Comparison of ENCODE assay signal across 22 mouse cellular contexts in the genomic region with DNA sequence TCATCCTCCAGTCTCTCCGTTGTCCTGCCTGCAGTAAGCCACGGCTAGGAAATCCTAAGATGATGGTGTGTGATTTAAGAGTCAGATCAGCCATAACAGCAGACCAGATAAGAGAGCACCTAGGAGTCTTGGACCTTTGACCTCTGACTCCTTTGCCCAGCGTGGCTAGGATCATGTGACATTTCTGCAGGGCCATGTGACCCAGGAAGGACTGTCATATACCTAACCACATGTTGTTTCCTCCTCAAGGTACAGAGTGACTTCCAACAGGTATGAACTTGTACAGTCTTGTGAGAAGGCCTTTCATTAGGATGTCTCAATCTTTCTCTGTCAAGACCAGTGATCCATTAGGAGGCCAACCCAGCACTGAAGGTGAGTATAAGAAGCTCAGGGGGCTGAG.
A peak's percentile ranks its signal among the peaks of the same experiment; 100 is the strongest.
DNase-seq lines count a peak whose midpoint lies in the region; ATAC-seq and TF ChIP-seq lines count a peak whose summit lies in the region.
"Had no signal": no experiment of that assay in that cellular context is flagged by ENCODE, and none has a peak within 500 bp of the region (broad histone marks: within the 10 kb centered on the region; RNA-seq: fewer than 3 reads in every experiment).

No protein-coding gene starts in this region.

- in situ Hi-C loops in CH12.LX (cut with MboI; ENCODE audit: low pct_ligation_motif_present, low pct_unique_long_range_greater_than_20kb, low sequenced_read_pairs): loop anchor here (5.0 kb wide), 1 partner anchor 74 kb away; no protein-coding TSS in a partner anchor

- H3K4me2 ChIP-seq in liver, postnatal 0 days (ENCODE audit: low read depth, low read length): no peak overlapping the region
- no peak overlapping the region for H3K4me2 ChIP-seq in liver, embryonic 11.5 days
- 0 out of 2 replicates have a peak overlapping the region, but pooled peaks have one; percentile 1 for H3K4me2 ChIP-seq in CH12.LX (ENCODE audit: insufficient read depth, low read depth, poor library complexity, severe bottlenecking)
- H3K4me2 ChIP-seq in embryonic facial prominence, embryonic 14.5 days (ENCODE audit: low read depth, low read length): no peak overlapping the region
- H3K4me2 ChIP-seq: embryonic facial prominence, embryonic 15.5 days; forebrain, embryonic 13.5 days; hindbrain, embryonic 14.5 days; midbrain, embryonic 12.5 days; stomach, embryonic 15.5 days had no signal

- no peak overlapping the region for H3K4me3 ChIP-seq in liver, postnatal 0 days (ENCODE audit: low read depth, low read length)
- no peak overlapping the region for H3K4me3 ChIP-seq in liver, embryonic 11.5 days (ENCODE audit: low read depth, low read length)
- H3K4me3 ChIP-seq in CH12.LX (replicated peaks in 1 of 3; ENCODE audit: low read depth in 2 of 3, low read length in 2 of 3, poor library complexity in 1 of 3): no peak overlapping the region
- no peak overlapping the region for H3K4me3 ChIP-seq in embryonic facial prominence, embryonic 14.5 days (ENCODE audit: low read depth, low read length)
- H3K4me3 ChIP-seq: embryonic facial prominence, embryonic 15.5 days; forebrain, embryonic 13.5 days; midbrain, embryonic 12.5 days; stomach, embryonic 15.5 days had no signal

- DNase-seq in liver, postnatal 0 days: no peak
- no peak for DNase-seq in liver, embryonic 11.5 days (ENCODE audit: low spot score)
- peak; percentile 33 for DNase-seq in CH12.LX (ENCODE audit: extremely low read depth)
- DNase-seq in embryonic facial prominence, embryonic 14.5 days (ENCODE audit: low spot score): no peak
- DNase-seq in naive thymus-derived CD4-positive, alpha-beta T cell, adult 2 months (ENCODE audit: low read depth): peak; percentile 22
- DNase-seq: adrenal gland, postnatal 25 days; cerebellum, adult 8-10 months; kidney, adult 2 months; kidney, postnatal 14 days; layer of hippocampus, adult 9-11 months; lung, adult 2 months; right cerebral cortex, adult 18-20 months had no signal

- dilution Hi-C loops in CH12.LX (cut with MboI; ENCODE audit: extremely low pct_ligation_motif_present, extremely low pct_unique_long_range_greater_than_20kb, low sequenced_read_pairs): no loop called here

- no peak for TF ChIP-seq RAD21 in CH12.LX (IDR thresholded peaks at IDR 0.05; ENCODE audit: low read depth, low read length)

- no peaks in the 10 kb centered on the region for H3K27me3 ChIP-seq in liver, postnatal 0 days (ENCODE audit: insufficient read depth, low read length)
- no peaks in the 10 kb centered on the region for H3K27me3 ChIP-seq in liver, embryonic 11.5 days (replicated peaks; ENCODE audit: control insufficient read depth, insufficient read depth, low read length)
- no peaks in the 10 kb centered on the region for H3K27me3 ChIP-seq in CH12.LX (replicated peaks)
- no peaks in the 10 kb centered on the region for H3K27me3 ChIP-seq in embryonic facial prominence, embryonic 14.5 days (replicated peaks; ENCODE audit: control insufficient read depth, insufficient read depth, low read length)
- H3K27me3 ChIP-seq: embryonic facial prominence, embryonic 15.5 days; forebrain, embryonic 13.5 days; midbrain, embryonic 12.5 days; Patski; stomach, embryonic 15.5 days had no signal

- H3K4me1 ChIP-seq in liver, postnatal 0 days (ENCODE audit: insufficient read depth): no peaks in the 10 kb centered on the region
- H3K4me1 ChIP-seq in liver, embryonic 11.5 days (replicated peaks; ENCODE audit: control insufficient read depth, insufficient read depth, low read length): no peaks in the 10 kb centered on the region
- peaks cover 23 to 65% of the 10 kb centered on the region in 2 experiments for H3K4me1 ChIP-seq in CH12.LX (ENCODE audit: control insufficient read depth in 1 of 2, insufficient read depth in 2 of 2)
- H3K4me1 ChIP-seq in embryonic facial prominence, embryonic 14.5 days (ENCODE audit: control insufficient read depth, insufficient read depth, low read length): peaks cover 13% of the 10 kb centered on the region
- H3K4me1 ChIP-seq: forebrain, embryonic 13.5 days had no signal

- no peaks in the 10 kb centered on the region for H3K36me3 ChIP-seq in liver, postnatal 0 days (replicated peaks; ENCODE audit: insufficient read depth, low read length)
- no peaks in the 10 kb centered on the region for H3K36me3 ChIP-seq in liver, embryonic 11.5 days (ENCODE audit: control insufficient read depth, insufficient read depth, low read length)
- no peaks in the 10 kb centered on the region for H3K36me3 ChIP-seq in CH12.LX (replicated peaks in 1 of 2; ENCODE audit: control insufficient read depth in 1 of 2, insufficient read depth in 1 of 2, low read length in 1 of 2)
- H3K36me3 ChIP-seq in embryonic facial prominence, embryonic 14.5 days (ENCODE audit: control insufficient read depth, insufficient read depth, low read length): no peaks in the 10 kb centered on the region
- H3K36me3 ChIP-seq: embryonic facial prominence, embryonic 15.5 days; midbrain, embryonic 12.5 days; stomach, embryonic 15.5 days had no signal

- no peak for TF ChIP-seq CTCF in liver, postnatal 0 days (IDR thresholded peaks at IDR 0.05; ENCODE audit: low read depth)
- TF ChIP-seq CTCF in CH12.LX (conservative IDR thresholded peaks at IDR 0.05 in 1 of 2, IDR thresholded peaks at IDR 0.05 in 1 of 2; ENCODE audit: low read depth in 2 of 2, low read length in 2 of 2): no peak

- no peak; the same call in 1 of the 2 replicates for TF ChIP-seq POLR2A in CH12.LX (IDR thresholded peaks at IDR 0.05; ENCODE audit: low read depth, low read length)

- no peaks in the 10 kb centered on the region for H3K9me3 ChIP-seq in liver, postnatal 0 days (ENCODE audit: low read length)
- H3K9me3 ChIP-seq in liver, embryonic 11.5 days (ENCODE audit: control insufficient read depth, low read length): no peaks in the 10 kb centered on the region
- peaks cover 5% of the 10 kb centered on the region for H3K9me3 ChIP-seq in CH12.LX (replicated peaks; ENCODE audit: low read length)
- H3K9me3 ChIP-seq in embryonic facial prominence, embryonic 14.5 days (ENCODE audit: control insufficient read depth, low read length): 0 out of 2 replicates have a peak, but pooled peaks cover 5% of the 10 kb centered on the region
- H3K9me3 ChIP-seq: embryonic facial prominence, embryonic 15.5 days; midbrain, embryonic 12.5 days; stomach, embryonic 15.5 days had no signal

- ATAC-seq in liver, postnatal 0 days: peak; percentile 9; the same call in 1 of the 2 replicates
- ATAC-seq in liver, embryonic 11.5 days (replicated peaks; ENCODE audit: low FRiP score): no peak
- peak; percentile 15; the same call in 1 of the 2 replicates for ATAC-seq in embryonic facial prominence, embryonic 14.5 days (ENCODE audit: low read depth)
- no peak for ATAC-seq in monocyte, adult 5-6 weeks (replicated peaks; ENCODE audit: insufficient number of reproducible peaks, low FRiP score, low TSS enrichment, poor library complexity, severe bottlenecking)
- no peak for ATAC-seq in erythroblast, adult 5-6 weeks (replicated peaks; ENCODE audit: low FRiP score, poor library complexity, severe bottlenecking)
- ATAC-seq: activated CD4-positive, CD25-positive, alpha-beta regulatory T cell, adult 4 months; forebrain, embryonic 13.5 days; Patski had no signal

- WGBS in liver, postnatal 0 days (ENCODE audit: insufficient replicate concordance): 60% methylated on average over 3 of the region's 3 CpGs
- 51% methylated on average over 3 of the region's 3 CpGs for WGBS in liver, embryonic 11.5 days
- WGBS in embryonic facial prominence, embryonic 14.5 days: 79% methylated on average over 3 of the region's 3 CpGs

- no peak for TF ChIP-seq EP300 in liver, postnatal 0 days (IDR thresholded peaks at IDR 0.05; ENCODE audit: low read depth)
- TF ChIP-seq EP300 in CH12.LX (IDR thresholded peaks at IDR 0.05; ENCODE audit: low read length): no peak

- H3K27ac ChIP-seq in liver, postnatal 0 days (ENCODE audit: low read depth): peak overlapping the region; percentile 31
- H3K27ac ChIP-seq in liver, embryonic 11.5 days (ENCODE audit: low read depth, low read length): no peak overlapping the region
- H3K27ac ChIP-seq in CH12.LX (ENCODE audit: insufficient read depth, low read depth): no peak overlapping the region
- H3K27ac ChIP-seq in embryonic facial prominence, embryonic 14.5 days (replicated peaks; ENCODE audit: low read depth, low read length): no peak overlapping the region
- H3K27ac ChIP-seq: embryonic facial prominence, embryonic 15.5 days; forebrain, embryonic 13.5 days; hindbrain, embryonic 14.5 days; macrophage; midbrain, embryonic 12.5 days; stomach, embryonic 15.5 days had no signal

- no peaks in the 10 kb centered on the region for H3K79me2 ChIP-seq in CH12.LX (replicated peaks; ENCODE audit: control insufficient read depth, extremely low read depth, insufficient read depth, poor library complexity, severe bottlenecking)

- no peak overlapping the region for H3K9ac ChIP-seq in liver, postnatal 0 days (replicated peaks)
- H3K9ac ChIP-seq in liver, embryonic 11.5 days (ENCODE audit: low read depth, low read length): no peak overlapping the region
- H3K9ac ChIP-seq in CH12.LX (ENCODE audit: insufficient read depth, low read depth): no peak overlapping the region; the same call in 1 of the 2 replicates
- H3K9ac ChIP-seq in embryonic facial prominence, embryonic 14.5 days (ENCODE audit: low read depth, low read length): no peak overlapping the region
- H3K9ac ChIP-seq: embryonic facial prominence, embryonic 15.5 days; forebrain, embryonic 13.5 days; hindbrain, embryonic 14.5 days; midbrain, embryonic 12.5 days; stomach, embryonic 15.5 days had no signal

TF ChIP-seq in CH12.LX, 34 proteins besides CTCF, POLR2A, EP300 and RAD21:
- TF ChIP-seq CHD2 (IDR thresholded peaks at IDR 0.05; ENCODE audit: low read length): 0 out of 2 replicates have a peak, but pooled peaks have one; percentile 15
- TF ChIP-seq USF1 (IDR thresholded peaks at IDR 0.05; ENCODE audit: low read depth, low read length): peak; percentile 80
- peak; percentile 58; the same call in 1 of the 2 replicates for TF ChIP-seq MXI1 (IDR thresholded peaks at IDR 0.05; ENCODE audit: low read depth, low read length)
- no peak for TF ChIP-seq UBTF (IDR thresholded peaks at IDR 0.05; ENCODE audit: low read depth, low read length)
- 0 out of 2 replicates have a peak, but pooled peaks have one; percentile 32 for TF ChIP-seq MYC (IDR thresholded peaks at IDR 0.05; ENCODE audit: low read depth, low read length)
- peak; percentile 81 for TF ChIP-seq USF2 (conservative IDR thresholded peaks at IDR 0.05; ENCODE audit: low read depth, low read length)
- no peak for TF ChIP-seq ZC3H11A (IDR thresholded peaks at IDR 0.05; ENCODE audit: low read depth, low read length)
- TF ChIP-seq MAX (IDR thresholded peaks at IDR 0.05; ENCODE audit: low read length): peak; percentile 75

Comparison
In these comparisons a context has a peak if more than half of its experiments do, and no peak if none do; other contexts are left out.
1. ATAC-seq: peak in liver, postnatal 0 days (single experiment) and embryonic facial prominence, embryonic 14.5 days (single experiment); none in liver, embryonic 11.5 days (single experiment), monocyte, adult 5-6 weeks (single experiment) and erythroblast, adult 5-6 weeks (single experiment).
2. DNase-seq: peak in CH12.LX (single experiment) and naive thymus-derived CD4-positive, alpha-beta T cell, adult 2 months (single experiment); none in liver, postnatal 0 days (single experiment), liver, embryonic 11.5 days (single experiment) and embryonic facial prominence, embryonic 14.5 days (single experiment).